Mouse (Mus musculus) layer of hippocampus, postnatal 25 days (tissue): ENCODE measurements around the gene AC134908.4. TPM values are rescaled to one million over a fixed set of nuclear protein-coding genes. Genes with fewer than 3 reads are reported as not detected.
A peak's percentile ranks its signal among the peaks of the same experiment; 100 is the strongest.

ENCODE experiments used
- DNase-seq, 2 experiments: peaks; one replicate each; pipeline ENCODE4 v3.0.0; 2022; ENCODE audit warnings: mixed read lengths in 2 of 2, low spot score in 1 of 2; ENCODE audit errors: extremely low spot score in 1 of 2
- total RNA-seq, 2 experiments: library from RNA; stranded (reverse); gene quantifications; 2 replicates each; pipeline ENCODE4 v1.2.3; 2021

Gene AC134908.4
- total RNA-seq, 2 experiments from 2014 or later: 1.6 to 3.5 TPM

DNA sequence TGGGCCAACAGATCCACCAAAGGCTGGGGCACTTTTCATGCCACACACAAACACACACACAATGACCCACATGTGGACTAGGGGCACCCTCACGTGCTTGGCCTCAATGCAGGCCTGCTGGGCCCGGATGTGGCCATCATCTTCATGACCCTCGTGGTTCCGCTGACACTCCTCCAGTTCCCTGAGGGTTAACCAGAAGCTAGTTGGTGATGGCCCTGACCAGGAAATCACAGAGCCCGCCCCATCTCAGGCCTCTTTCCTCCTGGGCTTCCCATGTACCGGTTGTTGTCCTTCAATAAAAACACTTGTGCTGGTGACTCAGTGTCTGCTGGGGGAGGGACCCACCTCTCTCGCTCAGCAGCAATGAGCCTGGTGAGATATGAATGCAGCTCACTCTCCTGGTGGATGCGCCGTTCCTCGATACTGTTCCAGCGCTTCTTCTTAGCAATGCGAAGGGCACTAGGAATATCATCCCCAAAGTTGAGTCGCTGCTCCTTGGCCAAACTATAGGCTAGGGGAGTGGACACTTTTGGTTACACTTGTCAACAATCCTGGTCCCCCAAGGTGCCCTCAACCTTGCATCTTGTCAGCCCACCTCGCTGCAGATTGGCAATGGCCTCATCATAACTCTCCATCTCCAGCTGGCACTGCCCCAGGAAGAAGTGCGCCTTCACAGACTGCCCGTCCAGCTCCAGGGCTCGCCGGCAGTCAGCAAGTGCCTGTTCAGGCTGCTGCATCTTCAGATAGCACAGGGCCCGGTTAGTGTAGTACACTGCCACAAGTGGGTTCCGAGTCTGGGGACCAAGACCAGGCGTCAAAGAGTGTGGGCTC is 36.2 kb upstream of the AC134908.4 start:
- DNase-seq: no peak

DNA sequence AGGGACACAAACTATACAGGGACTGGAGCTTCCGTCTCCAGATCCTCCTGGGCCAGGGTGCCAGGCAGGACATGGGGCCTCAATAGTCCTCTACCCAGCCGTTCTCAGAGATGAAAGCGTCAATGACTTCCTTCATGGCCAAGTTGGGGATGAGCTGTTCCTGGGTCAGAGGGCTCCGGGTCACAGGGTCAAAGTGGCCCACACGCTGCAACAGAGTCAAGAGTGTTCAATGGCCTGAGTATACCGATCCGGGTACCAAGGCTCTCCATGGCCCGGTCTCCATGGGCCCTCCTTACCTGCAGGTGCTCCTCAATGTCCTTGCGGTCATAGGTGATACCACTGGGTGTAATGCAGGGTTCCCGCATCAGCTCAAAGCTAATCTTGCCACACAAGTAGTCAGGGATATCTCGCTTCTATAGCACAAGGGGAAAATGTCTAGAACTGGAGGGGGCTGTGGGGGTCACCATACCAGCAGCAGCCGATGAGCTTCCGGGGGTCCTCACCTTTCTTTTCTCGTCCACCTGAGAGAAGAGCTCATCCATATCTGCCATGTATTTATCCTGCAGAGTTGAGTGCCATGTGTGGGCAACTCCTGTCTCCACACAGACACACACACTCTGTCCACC is 35.5 kb upstream of the AC134908.4 start:
- DNase-seq: no peak

DNA sequence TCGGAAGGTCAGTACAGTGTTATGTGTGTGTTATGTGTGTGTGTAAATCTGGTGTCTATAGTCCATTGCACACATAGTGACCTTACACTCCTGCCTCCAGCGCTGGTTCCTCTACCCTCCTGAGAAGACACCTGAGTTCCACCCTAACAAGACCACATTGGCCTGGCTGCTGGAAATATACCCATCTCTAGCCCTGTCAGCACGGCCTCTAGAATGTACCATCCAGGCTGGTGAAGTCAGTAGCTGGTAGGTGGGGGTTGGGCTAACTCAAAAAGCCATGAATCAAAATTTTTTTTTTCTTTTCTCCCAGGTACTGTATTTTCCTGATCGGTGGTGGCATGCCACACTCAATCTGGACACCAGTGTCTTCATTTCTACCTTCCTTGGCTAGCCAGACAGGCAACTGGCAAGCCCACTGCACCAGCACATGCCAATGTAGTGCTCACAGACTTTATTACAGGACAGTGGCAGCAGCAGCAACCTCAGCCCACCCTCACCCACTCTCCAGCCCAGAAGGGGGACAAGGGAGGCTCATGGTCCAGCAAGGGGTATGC is 34.8 kb upstream of the AC134908.4 start:
- no peak for DNase-seq

DNA sequence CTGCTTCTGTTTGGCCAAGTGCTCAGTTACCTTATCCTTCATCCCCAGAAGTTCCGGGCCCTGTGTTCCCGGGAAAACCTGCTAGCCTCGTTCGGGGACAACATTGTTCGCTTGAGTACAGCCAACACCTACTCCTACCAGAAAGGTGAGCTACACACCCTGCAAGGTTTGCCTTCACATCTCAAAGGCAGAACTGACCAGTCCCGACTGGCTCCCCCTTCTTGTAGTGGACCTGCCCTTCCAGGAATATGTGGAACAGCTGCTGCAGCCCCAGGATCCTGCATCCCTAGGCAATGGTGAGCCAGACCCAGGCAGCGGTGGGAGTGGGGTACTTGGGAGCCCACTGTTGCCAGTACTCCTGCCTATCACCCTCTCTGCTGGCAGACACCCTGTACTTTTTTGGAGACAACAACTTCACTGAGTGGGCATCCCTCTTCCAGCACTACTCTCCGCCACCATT is 34.1 kb upstream of the AC134908.4 start:
- no peak for DNase-seq

GRCm38 (mm10) chr17:25828712-25829557 is 33.5 kb upstream of the AC134908.4 start, which contains the start of gene Jmjd8:
Jmjd8 (plus strand) TSS chr17:25828867.
- DNase-seq: peak; percentile 70 to 76

DNA sequence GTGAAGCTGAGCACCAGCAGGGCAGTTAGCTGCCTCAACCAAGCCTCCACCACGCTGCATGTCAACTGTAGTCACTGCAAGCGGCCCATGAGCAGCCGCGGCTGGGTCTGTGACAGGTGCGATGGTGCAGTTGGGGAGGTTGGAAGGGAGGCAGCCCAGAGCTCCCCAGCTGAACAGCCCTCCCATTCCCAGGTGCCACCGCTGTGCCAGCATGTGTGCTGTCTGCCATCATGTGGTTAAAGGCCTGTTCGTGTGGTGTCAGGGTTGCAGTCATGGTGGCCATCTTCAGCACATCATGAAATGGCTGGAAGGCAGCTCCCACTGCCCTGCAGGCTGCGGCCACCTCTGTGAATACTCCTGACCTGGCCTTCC is 32.8 kb upstream of the AC134908.4 start:
- DNase-seq: no peak

GRCm38 (mm10) chr17:25827546-25828222 is 32.2 kb upstream of the AC134908.4 start:
- DNase-seq: no peak

- DNase-seq: no peak
Measured at GRCm38 (mm10) chr17:25827011-25827410, 31.6 kb upstream of the AC134908.4 start.

DNA sequence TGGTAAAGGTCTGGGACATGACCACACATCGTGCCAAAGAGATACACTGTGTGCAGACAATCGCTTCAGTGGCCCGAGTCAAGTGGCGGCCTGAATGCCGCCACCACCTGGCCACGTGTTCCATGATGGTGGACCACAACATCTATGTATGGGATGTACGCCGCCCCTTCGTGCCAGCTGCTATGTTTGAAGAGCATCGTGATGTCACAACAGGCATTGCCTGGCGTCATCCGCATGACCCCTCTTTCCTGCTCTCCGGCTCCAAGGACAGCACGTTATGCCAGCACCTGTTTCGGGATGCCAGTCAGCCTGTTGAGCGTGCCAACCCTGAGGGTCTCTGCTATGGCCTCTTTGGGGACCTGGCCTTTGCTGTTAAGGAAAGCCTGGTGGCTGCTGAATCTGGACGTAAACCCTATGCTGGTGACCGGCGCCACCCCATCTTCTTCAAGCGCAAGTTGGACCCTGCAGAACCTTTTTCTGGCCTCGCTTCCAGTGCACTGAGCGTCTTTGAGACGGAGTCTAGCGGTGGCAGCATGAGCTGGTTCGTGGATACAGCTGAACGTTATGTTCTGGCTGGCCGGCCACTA is 30.6 kb upstream of the AC134908.4 start:
- DNase-seq: no peak

- no peak for DNase-seq
Measured at GRCm38 (mm10) chr17:25825311-25825710, 29.9 kb upstream of the AC134908.4 start.

- no peak for DNase-seq
Measured at GRCm38 (mm10) chr17:25824362-25825142, 29.1 kb upstream of the AC134908.4 start.

DNA sequence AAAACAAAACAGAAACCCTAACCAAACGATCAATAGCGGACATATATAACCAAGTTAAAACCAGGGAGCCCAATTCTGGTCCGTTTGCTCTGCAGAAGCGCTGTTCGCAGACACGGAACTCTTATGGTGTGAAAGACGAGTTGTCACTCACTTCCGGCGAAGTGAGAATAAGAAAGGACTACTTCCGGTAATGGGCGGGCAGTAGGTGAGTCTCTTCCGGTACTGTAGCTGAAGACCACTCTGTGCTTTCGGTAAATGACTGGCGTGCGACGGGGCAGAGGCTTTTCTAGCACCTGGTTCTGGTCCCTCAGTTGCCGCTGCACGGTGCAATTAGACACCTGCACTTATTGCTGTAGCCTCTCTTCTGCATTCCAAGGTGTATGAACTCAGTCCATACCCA is 28.0 kb upstream of the AC134908.4 start, which contains the start of gene Wdr24:
Wdr24 (plus strand) TSS at position 176 of the 400 bp plus-strand sequence.
- DNase-seq: peak in 1 of 2 experiments; percentile 68

DNA sequence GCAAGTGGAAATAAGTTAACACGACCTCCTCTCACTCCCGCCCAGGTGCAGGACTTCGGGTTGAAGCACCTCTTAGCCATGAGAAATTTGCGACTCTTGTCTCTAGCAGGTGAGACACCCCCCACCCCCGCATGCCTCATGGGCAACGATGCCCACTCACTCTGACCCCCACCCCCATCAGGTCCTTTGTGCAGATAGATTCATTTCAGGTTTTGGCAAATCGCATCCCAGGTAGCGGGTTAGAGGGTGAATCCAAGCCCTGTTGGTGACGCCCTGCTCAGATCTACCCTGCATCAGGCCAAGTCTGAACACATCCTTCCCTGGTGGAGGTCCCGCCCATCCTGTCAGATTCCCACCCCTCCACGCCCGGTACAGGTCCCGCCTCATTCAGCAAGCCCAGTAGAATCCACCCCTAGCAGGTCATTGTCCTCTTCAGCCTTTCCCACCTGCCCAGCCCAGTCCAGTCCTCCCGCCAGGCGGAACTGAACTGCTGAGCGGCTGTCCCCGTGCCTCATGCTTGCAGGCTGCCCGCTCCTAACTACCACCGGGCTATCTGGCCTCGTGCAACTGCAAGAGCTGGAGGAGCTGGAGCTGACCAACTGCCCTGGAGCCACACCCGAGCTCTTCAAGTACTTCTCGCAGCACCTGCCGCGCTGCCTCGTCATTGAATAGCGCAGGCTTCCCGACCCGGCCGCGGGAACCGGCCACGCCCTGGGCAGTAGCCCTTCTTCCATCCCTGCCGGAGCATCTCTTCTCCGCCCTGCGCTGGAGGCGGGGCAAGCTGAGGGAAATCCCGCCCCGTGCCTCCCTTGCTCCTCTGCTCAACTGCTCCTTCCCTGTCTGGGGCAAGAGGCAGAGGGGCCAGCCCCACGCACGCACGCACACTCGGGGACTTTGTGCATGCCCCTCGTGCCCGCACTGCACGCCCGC is 23.7 kb upstream of the AC134908.4 start:
- no peak for DNase-seq

DNA sequence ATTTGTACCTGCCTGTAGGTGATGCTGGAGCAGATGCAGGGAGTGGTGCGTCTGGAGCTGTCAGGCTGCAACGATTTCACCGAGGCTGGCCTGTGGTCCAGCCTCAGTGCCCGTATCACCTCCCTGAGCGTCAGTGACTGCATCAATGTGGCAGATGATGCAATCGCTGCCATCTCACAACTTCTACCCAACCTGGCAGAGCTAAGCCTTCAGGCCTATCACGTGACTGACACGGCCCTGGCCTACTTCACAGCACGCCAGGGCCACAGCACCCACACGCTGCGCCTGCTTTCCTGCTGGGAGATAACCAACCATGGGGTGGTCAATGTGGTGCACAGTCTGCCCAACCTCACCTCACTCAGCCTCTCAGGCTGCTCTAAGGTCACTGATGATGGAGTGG is 22.2 kb upstream of the AC134908.4 start:
- DNase-seq: no peak

GRCm38 (mm10) chr17:25813471-25813870 is 18.0 kb upstream of the AC134908.4 start:
- DNase-seq: peak in 1 of 2 experiments; percentile 78

GRCm38 (mm10) chr17:25810890-25811289 is 15.4 kb upstream of the AC134908.4 start:
- DNase-seq: no peak

DNA sequence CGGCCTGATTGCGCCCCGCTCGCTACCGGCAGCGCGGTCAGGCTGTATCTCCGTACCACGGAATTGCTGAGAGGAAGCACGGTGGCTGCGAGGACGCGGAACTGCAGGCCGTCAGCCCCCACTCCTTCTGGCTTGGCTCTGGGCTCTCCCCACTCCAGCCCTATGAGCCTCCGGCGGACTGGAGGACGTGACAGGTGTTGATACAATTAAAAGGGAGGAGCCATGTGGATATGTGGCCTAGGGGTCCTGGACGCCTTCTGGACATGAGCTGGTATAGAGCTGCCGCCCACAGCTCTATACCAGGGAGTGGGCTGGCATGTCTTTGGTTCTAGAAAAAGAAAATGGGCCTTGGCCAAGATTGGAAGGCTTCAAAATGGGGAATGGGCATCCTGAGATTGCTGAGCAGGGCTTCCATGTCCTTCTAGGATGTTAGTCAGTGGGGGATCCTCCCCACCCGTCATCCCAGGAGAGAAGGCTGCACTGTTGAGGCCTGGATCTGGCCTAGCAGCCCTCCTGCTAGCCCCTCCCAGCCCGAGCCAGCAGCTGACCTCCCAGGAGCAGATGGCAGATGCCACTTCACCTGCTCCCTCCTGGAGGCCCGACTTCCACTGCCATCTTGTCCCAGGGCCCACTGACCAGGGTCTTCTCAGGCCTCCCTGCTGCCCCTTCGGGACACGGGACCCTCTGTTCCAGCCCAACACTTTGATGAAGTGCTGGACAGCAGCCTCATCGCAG is 14.3 kb upstream of the AC134908.4 start:
- no peak for DNase-seq
